Mouse (Mus musculus) MEL (cell line): ENCODE measurements around the gene Ift22. TPM values are rescaled to one million over a fixed set of nuclear protein-coding genes. Genes with fewer than 3 reads are reported as not detected.

ENCODE experiments used
- DNase-seq: peaks from one replicate; pipeline ENCODE4 v3.0.0; 2011; ENCODE audit warnings: low read depth, low spot score
- H3K27ac ChIP-seq: 2 replicates; pipeline ENCODE4 v1.5.1; 2012; ENCODE audit warnings: low read depth, mild to moderate bottlenecking, control low read depth, low read length, moderate library complexity; ENCODE audit not compliant: control insufficient read depth
- H3K27me3 ChIP-seq, 2 experiments: fragments of 150-350 bp in 1 of 2; sonication (generic) in 1 of 2; 2 replicates each; pipeline ENCODE4 v1.6.1; 2012; ENCODE audit warnings: low read length in 2 of 2, mild to moderate bottlenecking in 2 of 2, improper control_type of control experiment in 1 of 2, moderate library complexity in 1 of 2; ENCODE audit not compliant: insufficient read depth in 2 of 2, control insufficient read depth in 1 of 2
- H3K36me3 ChIP-seq, 2 experiments: 2 replicates each; pipeline ENCODE4 v1.6.1; 2012 to 2014; ENCODE audit warnings: low read length in 2 of 2, improper control_type of control experiment in 1 of 2, inconsistent platforms in 1 of 2, mild to moderate bottlenecking in 1 of 2; ENCODE audit not compliant: insufficient read depth in 2 of 2, control insufficient read depth in 1 of 2
- H3K4me1 ChIP-seq, 2 experiments: fragments of 150-350 bp in 1 of 2; sonication (generic) in 1 of 2; 2 replicates each; pipeline ENCODE4 v1.6.1; 2012; ENCODE audit warnings: low read length in 2 of 2, improper control_type of control experiment in 1 of 2, mild to moderate bottlenecking in 1 of 2; ENCODE audit not compliant: insufficient read depth in 2 of 2, control insufficient read depth in 1 of 2
- H3K4me3 ChIP-seq, 2 experiments: fragments of 150-350 bp in 1 of 2; sonication (generic) in 1 of 2; 2 replicates each; pipeline ENCODE4 v1.5.1; 2012; ENCODE audit warnings: low read depth in 2 of 2, low read length in 2 of 2, mild to moderate bottlenecking in 2 of 2, moderate library complexity in 2 of 2, control low read depth in 1 of 2, improper control_type of control experiment in 1 of 2; ENCODE audit not compliant: control insufficient read depth in 1 of 2, insufficient read depth in 1 of 2
- H3K79me2 ChIP-seq: 2 replicates; pipeline ENCODE4 v1.6.1; 2012; ENCODE audit warnings: mild to moderate bottlenecking, low read length, moderate library complexity; ENCODE audit not compliant: control insufficient read depth, poor library complexity, insufficient read depth
- H3K9ac ChIP-seq: 2 replicates; pipeline ENCODE4 v1.6.1; 2012; ENCODE audit warnings: low read depth, mild to moderate bottlenecking, control low read depth, low read length, moderate library complexity; ENCODE audit not compliant: control insufficient read depth, poor library complexity, severe bottlenecking
- H3K9me3 ChIP-seq: fragments of 150-350 bp; sonication (generic); replicated peaks from 2 replicates; pipeline ENCODE4 v1.6.1; 2012; ENCODE audit warnings: mild to moderate bottlenecking, low read length, improper control_type of control experiment, moderate library complexity; ENCODE audit not compliant: insufficient read depth
- BHLHE40 ChIP-seq: IDR thresholded peaks from 2 replicates; pipeline ENCODE4 v1.6.1; 2012; ENCODE audit warnings: low read depth, mild to moderate bottlenecking, inconsistent platforms, low read length, improper control_type of control experiment, borderline replicate concordance
- CHD1 ChIP-seq: IDR thresholded peaks from 2 replicates; pipeline ENCODE4 v1.6.1; 2012; ENCODE audit warnings: low read depth, mild to moderate bottlenecking, inconsistent platforms, low read length, improper control_type of control experiment
- CTCF ChIP-seq, 3 experiments: IDR thresholded peaks in 2 of 3; conservative IDR thresholded peaks in 1 of 3; 2 replicates each; pipeline ENCODE4 v1.5.1; 2011 to 2012; ENCODE audit warnings: low read length in 3 of 3, low read depth in 2 of 3, mild to moderate bottlenecking in 2 of 3, improper control_type of control experiment in 1 of 3, inconsistent platforms in 1 of 3, mixed read lengths in 1 of 3, moderate library complexity in 1 of 3; ENCODE audit not compliant: control insufficient read depth in 1 of 3, insufficient read depth in 1 of 3, poor library complexity in 1 of 3, severe bottlenecking in 1 of 3
- ELF1 ChIP-seq: IDR thresholded peaks from 2 replicates; pipeline ENCODE4 v1.6.1; 2014; ENCODE audit warnings: low read depth, mild to moderate bottlenecking, inconsistent platforms, low read length, improper control_type of control experiment, moderate library complexity
- EP300 ChIP-seq, 2 experiments: IDR thresholded peaks; 2 replicates each; pipeline ENCODE4 v1.6.1; 2011; ENCODE audit warnings: improper control_type of control experiment in 2 of 2, low read length in 2 of 2, low read depth in 1 of 2, mild to moderate bottlenecking in 1 of 2
- GABPA ChIP-seq: IDR thresholded peaks from 2 replicates; pipeline ENCODE4 v1.6.1; 2012; ENCODE audit warnings: low read depth, mild to moderate bottlenecking, inconsistent platforms, low read length, improper control_type of control experiment, moderate library complexity
- GATA1 ChIP-seq: IDR thresholded peaks from 2 replicates; pipeline ENCODE4 v1.6.1; 2011; ENCODE audit warnings: low read depth, low read length, improper control_type of control experiment
- HCFC1 ChIP-seq: IDR thresholded peaks from 2 replicates; pipeline ENCODE4 v1.6.1; 2012; ENCODE audit warnings: low read depth, mild to moderate bottlenecking, inconsistent platforms, low read length, improper control_type of control experiment, moderate library complexity
- KAT2A ChIP-seq: conservative IDR thresholded peaks from 2 replicates; pipeline ENCODE4 v1.6.1; 2012; ENCODE audit warnings: low read depth, low read length, improper control_type of control experiment, inconsistent platforms
- MAFK ChIP-seq: IDR thresholded peaks from 2 replicates; pipeline ENCODE4 v1.6.1; 2011; ENCODE audit warnings: low read depth, mild to moderate bottlenecking, low read length, improper control_type of control experiment, borderline replicate concordance
- MAZ ChIP-seq: IDR thresholded peaks from 2 replicates; pipeline ENCODE4 v1.6.1; 2012; ENCODE audit warnings: low read depth, mild to moderate bottlenecking, inconsistent platforms, low read length, improper control_type of control experiment
- MXI1 ChIP-seq: IDR thresholded peaks from 2 replicates; pipeline ENCODE4 v1.6.1; 2011; ENCODE audit warnings: mild to moderate bottlenecking, low read depth, low read length, improper control_type of control experiment
- MYB ChIP-seq: IDR thresholded peaks from 2 replicates; pipeline ENCODE4 v1.6.1; 2011; ENCODE audit warnings: mild to moderate bottlenecking, low read depth, low read length, improper control_type of control experiment
- MYC ChIP-seq: IDR thresholded peaks from 2 replicates; pipeline ENCODE4 v1.6.1; 2011; ENCODE audit warnings: low read depth, mild to moderate bottlenecking, low read length, improper control_type of control experiment, moderate library complexity
- NELFE ChIP-seq: IDR thresholded peaks from 2 replicates; pipeline ENCODE4 v1.6.1; 2011; ENCODE audit warnings: low read depth, low read length, improper control_type of control experiment
- NRF1 ChIP-seq: IDR thresholded peaks from 2 replicates; pipeline ENCODE4 v1.6.1; 2014; ENCODE audit warnings: low read depth, mild to moderate bottlenecking, inconsistent platforms, low read length, improper control_type of control experiment, moderate library complexity; ENCODE audit not compliant: poor library complexity, insufficient read depth, severe bottlenecking
- POLR2A ChIP-seq, 2 experiments: IDR thresholded peaks; 2 replicates each; pipeline ENCODE4 v1.6.1; 2011 to 2012; ENCODE audit warnings: low read length in 2 of 2, mild to moderate bottlenecking in 2 of 2, control low read depth in 1 of 2, improper control_type of control experiment in 1 of 2, low read depth in 1 of 2, moderate library complexity in 1 of 2; ENCODE audit not compliant: control insufficient read depth in 1 of 2, insufficient read depth in 1 of 2, poor library complexity in 1 of 2
- POLR2AphosphoS2 ChIP-seq: IDR thresholded peaks from 2 replicates; pipeline ENCODE4 v1.6.1; 2011; ENCODE audit warnings: low read length, improper control_type of control experiment
- RAD21 ChIP-seq: IDR thresholded peaks from 2 replicates; pipeline ENCODE4 v1.6.1; 2011; ENCODE audit warnings: mild to moderate bottlenecking, low read depth, low read length, improper control_type of control experiment
- SIN3A ChIP-seq: IDR thresholded peaks from 2 replicates; pipeline ENCODE4 v1.6.1; 2012; ENCODE audit warnings: low read length, improper control_type of control experiment, inconsistent platforms
- SMC3 ChIP-seq: IDR thresholded peaks from 2 replicates; pipeline ENCODE4 v1.6.1; 2011; ENCODE audit warnings: low read depth, low read length, improper control_type of control experiment
- TAL1 ChIP-seq: IDR thresholded peaks from 2 replicates; pipeline ENCODE4 v1.6.1; 2012; ENCODE audit warnings: mild to moderate bottlenecking, inconsistent platforms, low read length, moderate library complexity, mixed read lengths
- TBP ChIP-seq: IDR thresholded peaks from 2 replicates; pipeline ENCODE4 v1.8.0; 2011; ENCODE audit warnings: low read depth, low read length, improper control_type of control experiment
- USF2 ChIP-seq, 2 experiments: IDR thresholded peaks; 2 replicates each; pipeline ENCODE4 v1.6.1; 2011 to 2012; ENCODE audit warnings: improper control_type of control experiment in 2 of 2, low read length in 2 of 2, borderline replicate concordance in 1 of 2, inconsistent platforms in 1 of 2, low read depth in 1 of 2, mild to moderate bottlenecking in 1 of 2; ENCODE audit not compliant: insufficient read depth in 1 of 2
- ZC3H11A ChIP-seq: IDR thresholded peaks from 2 replicates; pipeline ENCODE4 v1.6.1; 2012; ENCODE audit warnings: low read depth, mild to moderate bottlenecking, inconsistent platforms, low read length, improper control_type of control experiment
- ZKSCAN1 ChIP-seq: IDR thresholded peaks from 2 replicates; pipeline ENCODE4 v1.6.1; 2012; ENCODE audit warnings: low read depth, mild to moderate bottlenecking, inconsistent platforms, low read length, improper control_type of control experiment, moderate library complexity
- ZMIZ1 ChIP-seq: IDR thresholded peaks from 2 replicates; pipeline ENCODE4 v1.6.1; 2012; ENCODE audit warnings: low read depth, mild to moderate bottlenecking, inconsistent platforms, low read length, improper control_type of control experiment, moderate library complexity
- ZNF384 ChIP-seq: IDR thresholded peaks from 2 replicates; pipeline ENCODE4 v1.6.1; 2012; ENCODE audit warnings: low read depth, mild to moderate bottlenecking, inconsistent platforms, low read length, improper control_type of control experiment
- polyA plus RNA-seq, 2 experiments: library from polyadenylated mRNA; stranded (reverse) in 1 of 2; unstranded in 1 of 2; fragments of >175 nt in 1 of 2; fragments of >200 nt in 1 of 2; gene quantifications; 2 replicates each; pipeline versions ENCODE4 v1.2.1 to v1.2.4; 2012; ENCODE audit warnings: low replicate concordance in 2 of 2, low read depth in 1 of 2; ENCODE audit not compliant: insufficient read length in 2 of 2, insufficient read depth in 1 of 2, missing spikeins in 1 of 2
- total RNA-seq: library from RNA; depleted of rRNA; stranded (reverse); fragments of 300-350 nt; gene quantifications from 2 replicates; pipeline ENCODE4 v1.2.3, GENCODE M21; 2012; rRNA removed

The Ift22 gene
- total RNA-seq (15.6 and 19.8 TPM in 2 replicates), polyA plus RNA-seq (10 to 100 TPM in 1 of 2 experiments, not detected in 1; 78.1 TPM)

- Histone ChIP-seq H3K79me2 (no peaks in the 10 kb centered on the region), H3K4me3 (peak within 1 kb of the TSS; percentile 80 to 90), H3K9ac (peak within 1 kb of the TSS; percentile 73), H3K4me1 (peaks cover 0 to 13% of the 10 kb centered on the region in 2 experiments; a peak in 1 of 4 replicates), H3K27me3 (no peaks in the 10 kb centered on the region), H3K36me3 (no peaks in the 10 kb centered on the region), H3K9me3 (no peaks in the 10 kb centered on the region), H3K27ac (peak within 1 kb of the TSS; percentile 5; the same call in 1 of the 2 replicates)
- TF ChIP-seq EP300 (IDR thresholded peaks at IDR 0.05; ENCODE audit: low read depth in 1 of 2, low read length in 2 of 2) (no peak), SIN3A (peak; percentile 99), TBP (peak; percentile 51; the same call in 1 of the 2 replicates), GATA1 (peak; percentile 45; the same call in 1 of the 2 replicates), CHD1 (0 out of 2 replicates have a peak, but pooled peaks have one; percentile 38), SMC3 (no peak), MXI1 (peak; percentile 93), ZMIZ1 (no peak), ZKSCAN1 (no peak), KAT2A (peak; percentile 72), GABPA (no peak), ZC3H11A (no peak), ELF1 (peak; percentile 99), POLR2A (IDR thresholded peaks at IDR 0.05; ENCODE audit: control insufficient read depth in 1 of 2, insufficient read depth in 1 of 2, low read depth in 1 of 2, low read length in 2 of 2, poor library complexity in 1 of 2) (peak in 1 of 2 experiments; percentile 49; a peak in 1 of 4 replicates), TAL1 (no peak), MYB (no peak), MAFK (no peak), MYC (0 out of 2 replicates have a peak, but pooled peaks have one; percentile 42), BHLHE40 (no peak), HCFC1 (peak; percentile 94), NELFE (peak; percentile 38; the same call in 1 of the 2 replicates), NRF1 (peak; percentile 82), MAZ (0 out of 2 replicates have a peak, but pooled peaks have one; percentile 59), ZNF384 (no peak), CTCF (IDR thresholded peaks at IDR 0.05 in 2 of 3, conservative IDR thresholded peaks at IDR 0.05 in 1 of 3; ENCODE audit: control insufficient read depth in 1 of 3, insufficient read depth in 1 of 3, low read depth in 2 of 3, low read length in 3 of 3, poor library complexity in 1 of 3, severe bottlenecking in 1 of 3) (no peak), USF2 (IDR thresholded peaks at IDR 0.05; ENCODE audit: borderline replicate concordance in 1 of 2, insufficient read depth in 1 of 2, low read depth in 1 of 2, low read length in 2 of 2) (no peak), POLR2AphosphoS2 (no peak), RAD21 (no peak)
- peak; percentile 92 for DNase-seq
Measured at GRCm38 (mm10) chr5:136907991-136908857, at the start of gene Ift22. TSS of gene Ift22 (plus strand) at chr5:136908150.
